Mouse (Mus musculus) liver, postnatal 0 days (tissue): ENCODE data around the gene Zfp36l1. TPM values are rescaled to one million over a fixed set of nuclear protein-coding genes. Genes with fewer than 3 reads are reported as not detected.

Source experiments
- ATAC-seq: fragments of 200-750 bp; cut with Nextera tagmentation; 2 replicates; pipeline ENCODE4 v1.8.0; 2017; ENCODE audit warnings: mild to moderate bottlenecking, moderate library complexity
- DNase-seq: peaks from one replicate; pipeline ENCODE4 v3.0.0-alpha.2; 2016
- H3K27ac ChIP-seq: fragments of 300-500 bp; sonication (generic); 2 replicates; pipeline ENCODE4 v1.5.1; 2014; ENCODE audit warnings: antibody characterized with exemption, moderate library complexity, mild to moderate bottlenecking, low read depth
- H3K27me3 ChIP-seq: fragments of 300-500 bp; sonication (generic); 2 replicates; pipeline ENCODE4 v1.6.1; 2014; ENCODE audit warnings: low read length, control low read depth, mixed read lengths; ENCODE audit not compliant: insufficient read depth
- H3K36me3 ChIP-seq: fragments of 300-500 bp; sonication (generic); replicated peaks from 2 replicates; pipeline ENCODE4 v1.6.1; 2014; ENCODE audit warnings: mild to moderate bottlenecking, control low read depth, low read length, moderate library complexity, mixed read lengths; ENCODE audit not compliant: insufficient read depth
- H3K4me1 ChIP-seq: fragments of 300-500 bp; sonication (generic); 2 replicates; pipeline ENCODE4 v1.6.1; 2014; ENCODE audit warnings: antibody characterized with exemption, mild to moderate bottlenecking, control low read depth; ENCODE audit not compliant: insufficient read depth
- H3K4me2 ChIP-seq: fragments of 300-500 bp; sonication (generic); 2 replicates; pipeline ENCODE4 v1.6.1; 2014; ENCODE audit warnings: low read depth, mild to moderate bottlenecking, low read length, moderate library complexity, mixed read lengths
- H3K4me3 ChIP-seq: fragments of 300-500 bp; sonication (generic); 2 replicates; pipeline ENCODE4 v1.5.1; 2014; ENCODE audit warnings: low read depth, low read length
- H3K9ac ChIP-seq: fragments of 300-500 bp; sonication (generic); replicated peaks from 2 replicates; pipeline ENCODE4 v1.6.1; 2014; ENCODE audit warnings: mild to moderate bottlenecking, moderate library complexity
- H3K9me3 ChIP-seq: fragments of 300-500 bp; sonication (generic); 2 replicates; pipeline ENCODE4 v1.6.1; 2016; ENCODE audit warnings: mild to moderate bottlenecking, control low read depth, low read length, mixed read lengths
- CTCF ChIP-seq: sonication (generic); IDR thresholded peaks from 2 replicates; pipeline ENCODE4 v1.5.1; 2016; ENCODE audit warnings: antibody characterized with exemption, low read depth
- EP300 ChIP-seq: IDR thresholded peaks from 2 replicates; pipeline ENCODE4 v1.6.1; 2016; ENCODE audit warnings: antibody characterized with exemption, low read depth, mild to moderate bottlenecking
- WGBS: fragments of 180-500 bp; shearing (Covaris S2); extraction: QIAGEN DNeasy Blood & Tissue Kit; methylation state at CpG from one replicate; pipeline ENCODE4 v1.1.7; 2014; ENCODE audit not compliant: insufficient replicate concordance; 5-methylcytosine and 5-hydroxymethylcytosine counted together
- polyA plus RNA-seq: library from polyadenylated mRNA; unstranded; fragments of >200 nt; fragmentation: Nextera tagmentation; extraction: Ambion mirVana; gene quantifications from 2 replicates; pipeline ENCODE4 v1.2.1, GENCODE M21; 2015

Zfp36l1 gene
- polyA plus RNA-seq, 1 experiment from 2014 or later, result 42.0 TPM

DNA sequence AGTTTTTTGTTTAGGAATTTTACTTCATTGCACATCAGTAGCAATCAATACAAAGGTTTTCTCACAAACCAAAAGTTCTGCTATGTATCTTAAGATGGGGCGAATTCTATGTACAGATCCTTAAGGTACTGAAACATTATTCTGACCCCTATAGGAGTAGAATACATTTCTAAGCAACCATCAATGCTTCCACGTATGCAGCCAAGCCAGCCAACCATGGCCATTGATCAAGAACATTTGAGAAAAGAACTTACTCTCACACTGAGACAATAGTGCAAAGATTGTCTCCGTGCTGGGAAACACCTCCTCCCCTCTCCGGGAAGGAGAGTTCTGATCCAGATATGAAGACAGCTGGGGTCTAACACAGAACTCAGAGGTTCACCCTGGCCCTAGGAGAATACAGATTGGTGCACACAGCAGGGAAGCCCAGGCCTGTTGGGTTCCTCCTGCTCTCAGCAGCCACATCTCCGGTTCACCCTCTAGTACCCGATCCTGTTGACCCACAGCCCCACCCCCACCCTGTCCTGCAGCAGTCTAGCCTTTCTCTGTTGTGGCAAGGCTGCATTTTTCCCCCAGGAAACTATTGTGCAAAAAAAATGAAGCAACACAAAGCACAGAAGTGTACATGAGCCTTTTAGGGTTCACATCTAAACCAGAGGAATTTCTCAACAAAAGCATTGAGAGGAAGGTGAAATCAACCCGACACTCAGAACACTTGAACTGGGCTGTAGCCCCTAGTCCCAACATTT is 49.2 kb downstream of the Zfp36l1 start:
- Histone ChIP-seq H3K27me3 (no peaks in the 10 kb centered on the region), H3K27ac (peak overlapping the region; percentile 44), H3K4me1 (peaks cover 40% of the 10 kb centered on the region), H3K4me2 (0 out of 2 replicates have a peak overlapping the region, but pooled peaks have one; percentile 5), H3K9me3 (no peaks in the 10 kb centered on the region), H3K4me3 (no peak overlapping the region), H3K9ac (no peak overlapping the region), H3K36me3 (no peaks in the 10 kb centered on the region)
- 0 out of 2 replicates have a peak, but pooled peaks have one; percentile 12 for TF ChIP-seq EP300
- no peak for TF ChIP-seq CTCF
- DNase-seq (peak; percentile 54), ATAC-seq (peak; percentile 38; the same call in 1 of the 2 replicates)
- WGBS, result 50% methylated on average over 7 of the region's 7 CpGs

DNA sequence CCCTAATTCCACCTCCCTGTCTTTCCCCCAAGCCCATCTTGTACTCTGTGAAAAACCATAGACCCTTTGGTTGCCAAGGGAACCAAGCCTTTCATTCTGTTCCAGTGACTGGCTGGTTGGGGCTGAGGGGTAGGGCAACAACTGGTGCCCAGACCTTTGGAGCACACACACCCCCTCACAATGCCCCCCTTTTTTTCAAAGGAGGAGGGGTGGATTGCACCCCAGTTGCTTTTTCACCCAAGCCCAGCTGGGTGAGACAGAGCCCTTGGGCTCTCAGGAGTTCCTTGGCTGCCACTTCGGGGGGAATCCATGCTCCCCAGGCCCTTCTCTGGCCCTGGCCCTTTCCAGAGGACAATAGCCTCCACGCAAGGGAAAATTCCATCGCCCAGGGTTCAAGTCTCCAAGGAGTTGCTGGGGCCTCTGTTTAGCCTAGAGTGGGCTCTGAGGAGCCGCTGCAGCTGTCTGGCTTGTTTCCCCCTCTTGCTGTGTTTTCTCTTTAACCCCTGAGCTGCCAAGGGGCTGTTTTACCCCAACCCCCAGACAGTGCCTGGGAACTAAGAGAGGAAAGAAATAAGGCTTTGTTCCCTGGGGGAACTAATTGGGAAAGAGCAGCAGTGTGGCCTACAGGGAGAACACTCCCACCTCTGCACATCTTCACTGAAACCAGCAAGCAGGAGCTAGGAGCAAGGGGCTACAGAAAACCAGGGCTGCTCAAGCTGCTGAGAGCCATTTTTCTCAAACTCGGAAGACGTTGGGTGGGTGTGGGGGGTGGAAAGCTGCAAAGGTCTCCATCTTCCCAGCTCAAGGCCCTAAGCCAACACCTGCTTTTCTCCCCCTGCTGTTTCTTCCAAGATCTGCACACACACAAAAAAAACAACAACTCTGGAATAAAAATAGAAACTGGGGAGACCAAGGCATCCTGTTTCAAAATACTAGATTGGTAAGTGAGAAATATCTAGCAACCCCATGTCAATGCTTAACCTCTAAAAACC is 50.1 kb downstream of the Zfp36l1 start:
- no peak overlapping the region for H3K4me2 ChIP-seq
- H3K27ac ChIP-seq, result peak overlapping the region; percentile 30; the same call in 1 of the 2 replicates
- ATAC-seq, result no peak
- H3K27me3 ChIP-seq, result no peaks in the 10 kb centered on the region
- 49% methylated on average over 6 of the region's 6 CpGs for WGBS
- H3K4me1 ChIP-seq, result peaks cover 40% of the 10 kb centered on the region
- peak overlapping the region; percentile 23; the same call in 1 of the 2 replicates for H3K9ac ChIP-seq
- no peaks in the 10 kb centered on the region for H3K9me3 ChIP-seq
- no peaks in the 10 kb centered on the region for H3K36me3 ChIP-seq
- no peak overlapping the region for H3K4me3 ChIP-seq
- no peak for DNase-seq
- no peak for TF ChIP-seq EP300
- TF ChIP-seq CTCF, result peak; percentile 25; the same call in 1 of the 2 replicates

DNA sequence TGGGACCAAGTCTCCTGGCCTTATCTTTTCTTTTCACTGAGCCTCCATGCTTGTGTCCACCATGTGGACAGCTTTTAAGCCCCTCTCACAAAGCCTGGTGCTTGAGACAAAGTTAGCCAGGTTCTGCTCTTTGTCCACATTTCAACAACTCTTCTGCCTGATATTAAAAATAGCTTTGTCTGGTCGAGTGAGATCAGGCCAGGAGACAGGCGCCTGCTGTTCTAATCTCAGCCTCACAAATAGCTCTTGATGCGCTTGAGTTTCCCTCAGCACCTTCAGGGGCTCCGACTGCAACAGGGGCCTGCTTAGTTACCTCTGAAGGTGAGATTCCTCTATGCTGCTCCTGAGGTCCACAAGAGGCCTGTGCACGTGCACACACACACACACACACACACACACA is 51.0 kb downstream of the Zfp36l1 start:
- Histone ChIP-seq H3K9me3 (no peaks in the 10 kb centered on the region), H3K27ac (0 out of 2 replicates have a peak overlapping the region, but pooled peaks have one; percentile 12), H3K36me3 (no peaks in the 10 kb centered on the region), H3K9ac (no peak overlapping the region), H3K27me3 (no peaks in the 10 kb centered on the region), H3K4me1 (peaks cover 40% of the 10 kb centered on the region), H3K4me2 (no peak overlapping the region), H3K4me3 (no peak overlapping the region)
- no peak for TF ChIP-seq CTCF
- no peak for TF ChIP-seq EP300
- DNase-seq (no peak), ATAC-seq (no peak)
- WGBS, result 54% methylated on average over 5 of the region's 5 CpGs

GRCm38 (mm10) chr12:80060809-80061208 is 52.0 kb downstream of the Zfp36l1 start:
- DNase-seq, result peak; percentile 38
- Histone ChIP-seq H3K9me3 (no peaks in the 10 kb centered on the region), H3K27me3 (no peaks in the 10 kb centered on the region), H3K4me1 (peaks cover 47% of the 10 kb centered on the region), H3K9ac (no peak overlapping the region), H3K4me3 (no peak overlapping the region), H3K4me2 (no peak overlapping the region), H3K27ac (peak overlapping the region; percentile 56), H3K36me3 (no peaks in the 10 kb centered on the region)
- 23% methylated on average over 1 of the region's 1 CpGs for WGBS
- TF ChIP-seq CTCF (no peak), EP300 (0 out of 2 replicates have a peak, but pooled peaks have one; percentile 8)
- ATAC-seq, result peak; percentile 57

GRCm38 (mm10) chr12:80060338-80060737 is 52.5 kb downstream of the Zfp36l1 start:
- WGBS, result 39% methylated on average over 9 of the region's 9 CpGs
- H3K4me1 ChIP-seq, result peaks cover 45% of the 10 kb centered on the region
- DNase-seq, result no peak
- peak overlapping the region; percentile 56 for H3K27ac ChIP-seq
- no peak overlapping the region for H3K4me3 ChIP-seq
- no peaks in the 10 kb centered on the region for H3K36me3 ChIP-seq
- ATAC-seq, result no peak
- TF ChIP-seq EP300, result no peak
- TF ChIP-seq CTCF, result no peak
- H3K9ac ChIP-seq, result 0 out of 2 replicates have a peak overlapping the region, but pooled peaks have one; percentile 11
- H3K9me3 ChIP-seq, result no peaks in the 10 kb centered on the region
- no peak overlapping the region for H3K4me2 ChIP-seq
- H3K27me3 ChIP-seq, result no peaks in the 10 kb centered on the region
